ENCODE assay signal across 24 mouse cellular contexts in genomic region chr5:90515561-90515960, GRCm38 (mm10). TPM values are rescaled to one million over a fixed set of nuclear protein-coding genes. Genes with fewer than 3 reads are reported as not detected.
A peak's percentile ranks its signal among the peaks of the same experiment; 100 is the strongest.
DNase-seq lines count a peak whose midpoint lies in the region; ATAC-seq and TF ChIP-seq lines count a peak whose summit lies in the region.
"Had no signal": no experiment of that assay in that cellular context is flagged by ENCODE, and none has a peak within 500 bp of the region (broad histone marks: within the 10 kb centered on the region; RNA-seq: fewer than 3 reads in every experiment).

No protein-coding gene starts in this region.

- DNase-seq in hindbrain, embryonic 14.5 days (ENCODE audit: low spot score): peak; percentile 2
- DNase-seq in liver, adult 2 months (ENCODE audit: extremely low read depth, low read depth, low spot score): peak; percentile 94
- no peak for DNase-seq in liver
- DNase-seq: adrenal gland, adult 2 months; adrenal gland, adult 8-10 months; adrenal gland, postnatal 10 days; adrenal gland, postnatal 14 days; adrenal gland, postnatal 25 days; adrenal gland, postnatal 36 days; B cell, adult 2 months; cerebellum, adult 11 months; cerebellum, adult 11-12 months; cerebellum, adult 18-20 months had no signal

- no peak for TF ChIP-seq CTCF in liver, adult 2 months (IDR thresholded peaks at IDR 0.05; ENCODE audit: low read depth, low read length)

- no peak overlapping the region for H3K27ac ChIP-seq in hindbrain, embryonic 14.5 days
- no peak overlapping the region for H3K27ac ChIP-seq in hindbrain, embryonic 16.5 days (ENCODE audit: low read depth, low read length)
- H3K27ac ChIP-seq in liver, adult 2 months (replicated peaks; ENCODE audit: insufficient read depth, low read depth, low read length): 0 out of 2 replicates have a peak overlapping the region, but pooled peaks have one; percentile 27

- H3K4me2 ChIP-seq in hindbrain, embryonic 14.5 days (replicated peaks): no peak overlapping the region
- no peak overlapping the region for H3K4me2 ChIP-seq in hindbrain, embryonic 16.5 days (ENCODE audit: low read length)

- no peaks in the 10 kb centered on the region for H3K9me3 ChIP-seq in hindbrain, embryonic 14.5 days (ENCODE audit: control insufficient read depth, low read length)
- H3K9me3 ChIP-seq in hindbrain, embryonic 16.5 days (ENCODE audit: control insufficient read depth, low read length): no peaks in the 10 kb centered on the region
- H3K9me3 ChIP-seq: G1E had no signal

- H3K27me3 ChIP-seq in hindbrain, embryonic 14.5 days (ENCODE audit: control insufficient read depth, insufficient read depth, low read length): no peaks in the 10 kb centered on the region
- H3K27me3 ChIP-seq in hindbrain, embryonic 16.5 days (replicated peaks; ENCODE audit: control insufficient read depth, insufficient read depth, low read length): no peaks in the 10 kb centered on the region
- no peaks in the 10 kb centered on the region for H3K27me3 ChIP-seq in liver, adult 2 months (ENCODE audit: control insufficient read depth, insufficient read depth, low read length)
- H3K27me3 ChIP-seq: CH12.LX had no signal

- 91% methylated on average over 6 of the region's 6 CpGs for WGBS in hindbrain, embryonic 14.5 days
- 87% methylated on average over 6 of the region's 6 CpGs for WGBS in hindbrain, embryonic 16.5 days
- WGBS in liver, adult 2 months: 63% methylated on average over 6 of the region's 6 CpGs

- H3K4me1 ChIP-seq in hindbrain, embryonic 14.5 days (replicated peaks; ENCODE audit: control insufficient read depth, insufficient read depth, low read length): no peaks in the 10 kb centered on the region
- no peaks in the 10 kb centered on the region for H3K4me1 ChIP-seq in hindbrain, embryonic 16.5 days (ENCODE audit: control insufficient read depth, insufficient read depth, low read depth, low read length)
- peaks cover 12% of the 10 kb centered on the region; the same call in 1 of the 2 replicates for H3K4me1 ChIP-seq in liver, adult 2 months (ENCODE audit: control insufficient read depth, insufficient read depth, low read length)

- no peak overlapping the region for H3K4me3 ChIP-seq in hindbrain, embryonic 14.5 days (replicated peaks; ENCODE audit: low read length)
- H3K4me3 ChIP-seq in hindbrain, embryonic 16.5 days (ENCODE audit: low read length): no peak overlapping the region
- no peak overlapping the region for H3K4me3 ChIP-seq in liver, adult 2 months (ENCODE audit: insufficient read depth, low read depth, low read length)

- H3K79me2 ChIP-seq in liver, adult 2 months (ENCODE audit: control insufficient read depth, insufficient read depth, low read length): no peaks in the 10 kb centered on the region; the same call in 1 of the 2 replicates

- no peaks in the 10 kb centered on the region for H3K36me3 ChIP-seq in hindbrain, embryonic 14.5 days (replicated peaks; ENCODE audit: control insufficient read depth, insufficient read depth)
- no peaks in the 10 kb centered on the region for H3K36me3 ChIP-seq in hindbrain, embryonic 16.5 days (ENCODE audit: control insufficient read depth, insufficient read depth, low read length)
- no peaks in the 10 kb centered on the region for H3K36me3 ChIP-seq in liver, adult 2 months (ENCODE audit: control insufficient read depth, insufficient read depth, low read length)
- H3K36me3 ChIP-seq: G1E had no signal

- TF ChIP-seq POLR2A in liver, adult 2 months (IDR thresholded peaks at IDR 0.05; ENCODE audit: extremely low read depth, insufficient read depth, low read length): no peak

- H3K9ac ChIP-seq in hindbrain, embryonic 14.5 days: no peak overlapping the region
- no peak overlapping the region for H3K9ac ChIP-seq in hindbrain, embryonic 16.5 days (ENCODE audit: low read depth, low read length)
- H3K9ac ChIP-seq in liver, adult 2 months (ENCODE audit: low read depth, low read length): peak overlapping the region; percentile 21

- no peak for ATAC-seq in hindbrain, embryonic 14.5 days (ENCODE audit: low FRiP score)
- ATAC-seq in hindbrain, embryonic 16.5 days: no peak
- ATAC-seq: activated CD4-positive, CD25-positive, alpha-beta regulatory T cell, adult 4 months; CD4-positive, CD25-positive, alpha-beta regulatory T cell, adult 4 months; Patski had no signal

RNA-seq across cellular contexts. Expression of gene Afm, which starts 3.2 kb away (rescaled TPM):
- not detected in 2 replicates for polyA plus RNA-seq in hindbrain, embryonic 14.5 days (2014; fragmentation: Nextera tagmentation; extraction: Ambion mirVana)
- not detected in 2 replicates for polyA plus RNA-seq in hindbrain, embryonic 16.5 days (2015; fragmentation: Nextera tagmentation; extraction: Ambion mirVana)
- 233 and 234 TPM in 2 replicates for total RNA-seq in liver, adult 2 months (2014; rRNA removed)
- polyA plus RNA-seq in liver, adult 2 months (2012; rRNA removed): 108 and 116 TPM in 2 replicates
- total RNA-seq: adrenal gland, postnatal 25 days; CH12.LX; ES-E14; G1E; MEL had no signal
- polyA plus RNA-seq: adrenal gland, adult 2 months; brain, embryonic 14.5 days; C2C12; CD4-positive, CD25-positive, alpha-beta regulatory T cell, adult 4 months; G1E had no signal

RNA-seq across cellular contexts. Expression of gene Afp, which starts 25.0 kb away (rescaled TPM):
- 0.09 and 0.33 TPM in 2 replicates for polyA plus RNA-seq in hindbrain, embryonic 14.5 days (2014; fragmentation: Nextera tagmentation; extraction: Ambion mirVana)
- polyA plus RNA-seq in hindbrain, embryonic 16.5 days (2015; fragmentation: Nextera tagmentation; extraction: Ambion mirVana): 0.50 and 0.74 TPM in 2 replicates
- total RNA-seq in liver, adult 2 months (2014; rRNA removed): 1.3 and 1.9 TPM in 2 replicates
- polyA plus RNA-seq in liver, adult 2 months (2012; rRNA removed): 0.10 and 0.23 TPM in 2 replicates
- total RNA-seq: adrenal gland, adult 18-20 months; adrenal gland, adult 2 months; adrenal gland, adult 8-10 months; adrenal gland, postnatal 25 days; adrenal gland, postnatal 36 days had no signal
- polyA plus RNA-seq: adrenal gland, adult 2 months; G1E; Patski had no signal

RNA-seq across cellular contexts. Expression of gene 5830473C10Rik, which starts 45.3 kb away (rescaled TPM):
- 0.08 TPM in 1 of 2 replicates, not detected in the other for polyA plus RNA-seq in hindbrain, embryonic 14.5 days (2014; fragmentation: Nextera tagmentation; extraction: Ambion mirVana)
- polyA plus RNA-seq in hindbrain, embryonic 16.5 days (2015; fragmentation: Nextera tagmentation; extraction: Ambion mirVana): 0.06 and 0.12 TPM in 2 replicates
- total RNA-seq in liver, adult 2 months (2014; rRNA removed): 22.2 and 39.4 TPM in 2 replicates
- polyA plus RNA-seq in liver, adult 2 months (2012; rRNA removed): 20.6 and 36.0 TPM in 2 replicates
- total RNA-seq: adrenal gland, adult 18-20 months; adrenal gland, adult 8-10 months; adrenal gland, postnatal 25 days; adrenal gland, postnatal 36 days; ES-E14; G1E had no signal
- polyA plus RNA-seq: activated CD4-positive, CD25-positive, alpha-beta regulatory T cell, adult 4 months; adrenal gland, adult 2 months; C2C12; G1E had no signal

RNA-seq across cellular contexts. Expression of gene Alb, which starts 54.9 kb away (rescaled TPM):
- polyA plus RNA-seq in hindbrain, embryonic 14.5 days (2014; fragmentation: Nextera tagmentation; extraction: Ambion mirVana): not detected in 2 replicates
- polyA plus RNA-seq in hindbrain, embryonic 16.5 days (2015; fragmentation: Nextera tagmentation; extraction: Ambion mirVana): 0.07 TPM in 1 of 2 replicates, not detected in the other
- total RNA-seq in liver, adult 2 months (2014; rRNA removed): 64,755 and 74,209 TPM in 2 replicates
- polyA plus RNA-seq in liver, adult 2 months (2012; rRNA removed): 38,500 and 40,596 TPM in 2 replicates
- total RNA-seq: ES-E14, G1E, MEL had no signal
- polyA plus RNA-seq: activated CD4-positive, CD25-positive, alpha-beta regulatory T cell, adult 4 months; C2C12; CD4-positive, CD25-positive, alpha-beta regulatory T cell, adult 4 months; G1E; Patski had no signal

Comparison
In these comparisons a context has a peak if more than half of its experiments do, and no peak if none do; other contexts are left out.
1. RNA of gene Afm, which starts 3.2 kb away (polyA plus RNA-seq): 108 to 116 TPM in liver, adult 2 months; not detected in hindbrain, embryonic 14.5 days and not detected in hindbrain, embryonic 16.5 days; every median in the first group is over 100 times any median in the second.
2. RNA of gene 5830473C10Rik, which starts 45.3 kb away (polyA plus RNA-seq): 20.6 to 36.0 TPM in liver, adult 2 months; 0.08 TPM in hindbrain, embryonic 14.5 days and 0.06 to 0.12 TPM in hindbrain, embryonic 16.5 days; every median in the first group is over 10 times any median in the second.